7 mouse cellular contexts compared by ENCODE assay signal in genomic region chr3:87972776-87973175, GRCm38 (mm10). TPM values are rescaled to one million over a fixed set of nuclear protein-coding genes. Genes with fewer than 3 reads are reported as not detected.
A peak's percentile ranks its signal among the peaks of the same experiment; 100 is the strongest.
DNase-seq lines count a peak whose midpoint lies in the region; ATAC-seq and TF ChIP-seq lines count a peak whose summit lies in the region.

No protein-coding gene starts in this region.

- TF ChIP-seq CTCF in lung, embryonic 14.5 days (IDR thresholded peaks at IDR 0.05; ENCODE audit: low read depth), result no peak
- TF ChIP-seq CTCF in forebrain, postnatal 0 days (IDR thresholded peaks at IDR 0.05; ENCODE audit: low read depth), result no peak
- no peak for TF ChIP-seq CTCF in liver, embryonic 14.5 days (IDR thresholded peaks at IDR 0.05; ENCODE audit: low read depth)

- H3K4me2 ChIP-seq in lung, embryonic 14.5 days, result peak overlapping the region; percentile 96
- H3K4me2 ChIP-seq in forebrain, postnatal 0 days (ENCODE audit: low read depth), result peak overlapping the region; percentile 91
- H3K4me2 ChIP-seq in liver, embryonic 14.5 days (ENCODE audit: low read depth), result peak overlapping the region; percentile 16
- peak overlapping the region; percentile 92 for H3K4me2 ChIP-seq in stomach, embryonic 16.5 days (ENCODE audit: low read depth, low read length)

- H3K27me3 ChIP-seq in lung, embryonic 14.5 days (ENCODE audit: insufficient read depth, low read length), result no peaks in the 10 kb centered on the region
- H3K27me3 ChIP-seq in forebrain, postnatal 0 days (ENCODE audit: insufficient read depth, low read length), result 0 out of 2 replicates have a peak, but pooled peaks cover 5% of the 10 kb centered on the region
- peaks cover 34% of the 10 kb centered on the region for H3K27me3 ChIP-seq in liver, embryonic 14.5 days (ENCODE audit: control insufficient read depth, insufficient read depth, low read length)
- peaks cover 20% of the 10 kb centered on the region for H3K27me3 ChIP-seq in stomach, embryonic 16.5 days (ENCODE audit: control insufficient read depth, insufficient read depth, low read length)

- peaks cover 34% of the 10 kb centered on the region for H3K4me1 ChIP-seq in lung, embryonic 14.5 days (ENCODE audit: insufficient read depth)
- 0 out of 2 replicates have a peak, but pooled peaks cover 5% of the 10 kb centered on the region for H3K4me1 ChIP-seq in forebrain, postnatal 0 days (ENCODE audit: insufficient read depth)
- H3K4me1 ChIP-seq in liver, embryonic 14.5 days (replicated peaks; ENCODE audit: control insufficient read depth in 2 of 2, insufficient read depth in 2 of 2, low read length in 1 of 2), result peaks cover 0 to 4% of the 10 kb centered on the region in 2 experiments; a peak in 1 of 4 replicates
- H3K4me1 ChIP-seq in stomach, embryonic 16.5 days (ENCODE audit: control insufficient read depth, insufficient read depth, low read length), result peaks cover 43% of the 10 kb centered on the region

- H3K4me3 ChIP-seq in lung, embryonic 14.5 days (ENCODE audit: low read depth, low read length), result peak overlapping the region; percentile 66
- H3K4me3 ChIP-seq in forebrain, postnatal 0 days (ENCODE audit: low read depth, low read length), result peak overlapping the region; percentile 51
- no peak overlapping the region for H3K4me3 ChIP-seq in liver, embryonic 14.5 days (ENCODE audit: insufficient read depth in 1 of 2, low read depth in 2 of 2, low read length in 2 of 2)
- peak overlapping the region; percentile 63 for H3K4me3 ChIP-seq in stomach, embryonic 16.5 days (replicated peaks; ENCODE audit: low read length)

- H3K27ac ChIP-seq in lung, embryonic 14.5 days (ENCODE audit: low read depth), result no peak overlapping the region
- no peak overlapping the region for H3K27ac ChIP-seq in forebrain, postnatal 0 days (ENCODE audit: low read depth, low read length)
- no peak overlapping the region for H3K27ac ChIP-seq in liver, embryonic 14.5 days
- H3K27ac ChIP-seq in stomach, embryonic 16.5 days (ENCODE audit: low read length), result no peak overlapping the region; the same call in 1 of the 2 replicates

- DNase-seq in lung, embryonic 14.5 days, result peak; percentile 52
- no peak for DNase-seq in lung, postnatal 14 days
- DNase-seq in forebrain, postnatal 0 days, result no peak
- DNase-seq in liver, embryonic 14.5 days (ENCODE audit: low read depth in 3 of 3, low spot score in 3 of 3), result no peak
- DNase-seq in layer of hippocampus, adult 11-12 months (ENCODE audit: low spot score), result no peak
- DNase-seq in cerebellum, adult 9-10 months, result no peak

- H3K36me3 ChIP-seq in lung, embryonic 14.5 days (ENCODE audit: insufficient read depth), result peaks cover 13% of the 10 kb centered on the region; the same call in 1 of the 2 replicates
- no peaks in the 10 kb centered on the region for H3K36me3 ChIP-seq in forebrain, postnatal 0 days (ENCODE audit: insufficient read depth)
- H3K36me3 ChIP-seq in liver, embryonic 14.5 days (replicated peaks; ENCODE audit: control insufficient read depth, insufficient read depth, low read depth), result no peaks in the 10 kb centered on the region
- no peaks in the 10 kb centered on the region for H3K36me3 ChIP-seq in stomach, embryonic 16.5 days (ENCODE audit: control insufficient read depth, insufficient read depth, low read length)

- peak overlapping the region; percentile 73 for H3K9ac ChIP-seq in lung, embryonic 14.5 days
- H3K9ac ChIP-seq in forebrain, postnatal 0 days, result 0 out of 2 replicates have a peak overlapping the region, but pooled peaks have one; percentile 47
- H3K9ac ChIP-seq in liver, embryonic 14.5 days (replicated peaks), result no peak overlapping the region
- H3K9ac ChIP-seq in stomach, embryonic 16.5 days (ENCODE audit: low read length), result peak overlapping the region; percentile 81

- no peak for ATAC-seq in lung, embryonic 14.5 days (ENCODE audit: insufficient read depth)
- ATAC-seq in forebrain, postnatal 0 days, result no peak
- ATAC-seq in liver, embryonic 14.5 days (ENCODE audit: insufficient read depth), result no peak
- no peak for ATAC-seq in stomach, embryonic 16.5 days (ENCODE audit: insufficient read depth, low FRiP score)

- no peaks in the 10 kb centered on the region for H3K9me3 ChIP-seq in lung, embryonic 14.5 days (ENCODE audit: low read depth, low read length)
- no peaks in the 10 kb centered on the region for H3K9me3 ChIP-seq in forebrain, postnatal 0 days (ENCODE audit: low read length)
- no peaks in the 10 kb centered on the region for H3K9me3 ChIP-seq in liver, embryonic 14.5 days (ENCODE audit: control insufficient read depth, low read length)
- H3K9me3 ChIP-seq in stomach, embryonic 16.5 days (replicated peaks; ENCODE audit: control insufficient read depth, low read length), result no peaks in the 10 kb centered on the region

- TF ChIP-seq EP300 in liver, embryonic 14.5 days (IDR thresholded peaks at IDR 0.05; ENCODE audit: low read depth), result no peak

- WGBS in lung, embryonic 14.5 days, result 26% methylated on average over 5 of the region's 5 CpGs
- WGBS in forebrain, postnatal 0 days, result 9% methylated on average over 5 of the region's 5 CpGs
- 37% methylated on average over 5 of the region's 5 CpGs for WGBS in liver, embryonic 14.5 days (ENCODE audit: insufficient replicate concordance)
- 32% methylated on average over 5 of the region's 5 CpGs for WGBS in stomach, embryonic 16.5 days

RNA-seq across cellular contexts. Expression of gene Nes, which starts 1.9 kb away (rescaled TPM):
- polyA plus RNA-seq in lung, embryonic 14.5 days (2014; fragmentation: Nextera tagmentation; extraction: Ambion mirVana), result 24.6 and 27.1 TPM in 2 replicates
- total RNA-seq in forebrain, postnatal 0 days (2014; rRNA removed), result 32.4 and 39.2 TPM in 2 replicates
- polyA plus RNA-seq in forebrain, postnatal 0 days (2015; fragmentation: Nextera tagmentation; extraction: Ambion mirVana), result 14.5 and 17.9 TPM in 2 replicates
- 0.78 and 1.1 TPM in 2 replicates for polyA plus RNA-seq in liver, embryonic 14.5 days (2012; rRNA removed)
- 0.80 and 0.83 TPM in 2 replicates for polyA plus RNA-seq in liver, embryonic 14.5 days (2014; fragmentation: Nextera tagmentation; extraction: Ambion mirVana)
- 7.7 and 10.2 TPM in 2 replicates for polyA plus RNA-seq in stomach, embryonic 16.5 days (2015; fragmentation: Nextera tagmentation; extraction: Ambion mirVana)

RNA-seq across cellular contexts. Expression of gene Crabp2, which starts 24.3 kb away (rescaled TPM):
- polyA plus RNA-seq in lung, embryonic 14.5 days (2014; fragmentation: Nextera tagmentation; extraction: Ambion mirVana), result 7.7 and 10.3 TPM in 2 replicates
- total RNA-seq in forebrain, postnatal 0 days (2014; rRNA removed), result 16.8 and 17.4 TPM in 2 replicates
- polyA plus RNA-seq in forebrain, postnatal 0 days (2015; fragmentation: Nextera tagmentation; extraction: Ambion mirVana), result 24.7 and 28.1 TPM in 2 replicates
- 0.17 and 0.23 TPM in 2 replicates for polyA plus RNA-seq in liver, embryonic 14.5 days (2012; rRNA removed)
- polyA plus RNA-seq in liver, embryonic 14.5 days (2014; fragmentation: Nextera tagmentation; extraction: Ambion mirVana), result 0.10 and 0.15 TPM in 2 replicates
- polyA plus RNA-seq in stomach, embryonic 16.5 days (2015; fragmentation: Nextera tagmentation; extraction: Ambion mirVana), result 29.4 and 43.3 TPM in 2 replicates

RNA-seq across cellular contexts. Expression of gene Bcan, which starts 27.3 kb away (rescaled TPM):
- polyA plus RNA-seq in lung, embryonic 14.5 days (2014; fragmentation: Nextera tagmentation; extraction: Ambion mirVana), result not detected in 2 replicates
- total RNA-seq in forebrain, postnatal 0 days (2014; rRNA removed), result 140 and 146 TPM in 2 replicates
- 99.1 and 133 TPM in 2 replicates for polyA plus RNA-seq in forebrain, postnatal 0 days (2015; fragmentation: Nextera tagmentation; extraction: Ambion mirVana)
- 0.08 TPM in 1 of 2 replicates, not detected in the other for polyA plus RNA-seq in liver, embryonic 14.5 days (2012; rRNA removed)
- not detected in 2 replicates for polyA plus RNA-seq in liver, embryonic 14.5 days (2014; fragmentation: Nextera tagmentation; extraction: Ambion mirVana)
- 0.34 and 0.52 TPM in 2 replicates for polyA plus RNA-seq in stomach, embryonic 16.5 days (2015; fragmentation: Nextera tagmentation; extraction: Ambion mirVana)

RNA-seq across cellular contexts. Expression of gene Rrnad1, which starts 42.3 kb away (rescaled TPM):
- polyA plus RNA-seq in lung, embryonic 14.5 days (2014; fragmentation: Nextera tagmentation; extraction: Ambion mirVana), result 16.4 and 19.6 TPM in 2 replicates
- 19.3 and 31.8 TPM in 2 replicates for total RNA-seq in forebrain, postnatal 0 days (2014; rRNA removed)
- polyA plus RNA-seq in forebrain, postnatal 0 days (2015; fragmentation: Nextera tagmentation; extraction: Ambion mirVana), result 10.9 and 15.6 TPM in 2 replicates
- 8.9 and 9.2 TPM in 2 replicates for polyA plus RNA-seq in liver, embryonic 14.5 days (2012; rRNA removed)
- polyA plus RNA-seq in liver, embryonic 14.5 days (2014; fragmentation: Nextera tagmentation; extraction: Ambion mirVana), result 3.5 and 3.6 TPM in 2 replicates
- polyA plus RNA-seq in stomach, embryonic 16.5 days (2015; fragmentation: Nextera tagmentation; extraction: Ambion mirVana), result 19.8 and 20.3 TPM in 2 replicates

RNA-seq across cellular contexts. Expression of gene Isg20l2, which starts 42.7 kb away (rescaled TPM):
- 44.0 and 50.5 TPM in 2 replicates for polyA plus RNA-seq in lung, embryonic 14.5 days (2014; fragmentation: Nextera tagmentation; extraction: Ambion mirVana)
- total RNA-seq in forebrain, postnatal 0 days (2014; rRNA removed), result 29.1 and 31.9 TPM in 2 replicates
- polyA plus RNA-seq in forebrain, postnatal 0 days (2015; fragmentation: Nextera tagmentation; extraction: Ambion mirVana), result 16.1 and 19.3 TPM in 2 replicates
- 9.3 and 14.8 TPM in 2 replicates for polyA plus RNA-seq in liver, embryonic 14.5 days (2012; rRNA removed)
- 9.7 and 11.0 TPM in 2 replicates for polyA plus RNA-seq in liver, embryonic 14.5 days (2014; fragmentation: Nextera tagmentation; extraction: Ambion mirVana)
- polyA plus RNA-seq in stomach, embryonic 16.5 days (2015; fragmentation: Nextera tagmentation; extraction: Ambion mirVana), result 40.8 and 41.5 TPM in 2 replicates

Comparison
In these comparisons a context has a peak if more than half of its experiments do, and no peak if none do; other contexts are left out.
1. H3K4me2 ChIP-seq: peak in every context shown above with its lines; median percentile 96 in lung, embryonic 14.5 days; 92 in stomach, embryonic 16.5 days; 91 in forebrain, postnatal 0 days; 16 in liver, embryonic 14.5 days.
2. H3K4me3 ChIP-seq: peak in lung, embryonic 14.5 days (single experiment), forebrain, postnatal 0 days (single experiment) and stomach, embryonic 16.5 days (single experiment); none in liver, embryonic 14.5 days (0 of 2).
3. RNA of gene Bcan, which starts 27.3 kb away (polyA plus RNA-seq): 99.1 to 133 TPM in forebrain, postnatal 0 days; 0.34 to 0.52 TPM in stomach, embryonic 16.5 days, not detected in lung, embryonic 14.5 days and 0.08 TPM in liver, embryonic 14.5 days; every median in the first group is over 10 times any median in the second.